Mouse (Mus musculus) retina, postnatal 1 day (tissue): ENCODE measurements at regions not wholly inside any gene's neighbourhood (a gene's known extent, or its start where the extent isn't known, plus 50 kb on each side); places are given as distances from the start of the nearest gene placed in this dataset.
A peak's percentile ranks its signal among the peaks of the same experiment; 100 is the strongest.

Experiments
- DNase-seq: peaks from one replicate; pipeline ENCODE4 v3.0.0-alpha.2; 2012

DNA sequence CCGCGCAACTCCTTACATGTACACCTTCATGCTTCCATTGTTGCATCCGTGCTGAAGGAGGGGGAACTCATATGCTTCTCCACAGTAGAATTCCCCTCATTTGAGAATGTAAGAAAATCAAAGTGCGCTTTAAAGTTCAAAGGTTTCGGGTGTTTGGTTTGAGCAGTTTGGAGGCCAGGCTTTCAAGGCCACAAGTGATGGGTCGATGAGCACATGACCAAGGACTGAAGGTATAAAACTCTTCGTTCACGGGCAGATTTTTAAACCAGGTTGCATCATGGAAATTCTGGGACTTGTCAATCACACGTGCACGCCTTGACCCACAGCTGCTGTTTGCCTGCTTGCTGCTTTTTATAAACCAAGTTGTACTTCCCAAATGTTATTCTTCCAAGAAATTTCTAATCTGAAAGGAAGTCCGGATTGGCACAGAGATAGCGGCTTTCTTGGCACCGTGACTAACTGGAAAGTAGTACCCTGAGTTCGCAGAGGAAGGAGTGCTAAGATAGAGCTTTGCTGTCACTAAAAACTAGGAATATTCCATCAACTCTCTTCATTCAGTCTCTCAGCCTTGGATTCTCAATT is 132.7 kb upstream of the Myt1l start:
- DNase-seq: no peak

DNA sequence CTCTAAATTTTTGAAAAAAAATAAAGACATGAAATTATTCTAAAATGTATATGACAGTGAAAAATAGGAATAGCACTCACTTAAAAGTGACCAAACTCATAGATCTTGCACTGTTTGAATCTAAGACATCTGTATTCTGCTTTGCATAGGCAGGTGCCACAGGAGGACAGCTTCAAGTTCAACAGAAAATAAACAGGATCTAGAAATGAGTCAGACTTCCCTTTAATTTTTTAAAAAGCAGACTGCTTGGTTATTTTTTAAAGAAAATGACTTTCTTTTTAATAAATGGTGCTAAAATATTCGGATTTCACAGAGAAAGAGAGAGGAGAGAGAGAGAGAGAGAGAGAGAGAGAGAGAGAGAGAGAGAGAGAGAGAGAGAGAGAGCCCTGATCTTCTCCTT is 123.8 kb upstream of the Myt1l start:
- DNase-seq: no peak

DNA sequence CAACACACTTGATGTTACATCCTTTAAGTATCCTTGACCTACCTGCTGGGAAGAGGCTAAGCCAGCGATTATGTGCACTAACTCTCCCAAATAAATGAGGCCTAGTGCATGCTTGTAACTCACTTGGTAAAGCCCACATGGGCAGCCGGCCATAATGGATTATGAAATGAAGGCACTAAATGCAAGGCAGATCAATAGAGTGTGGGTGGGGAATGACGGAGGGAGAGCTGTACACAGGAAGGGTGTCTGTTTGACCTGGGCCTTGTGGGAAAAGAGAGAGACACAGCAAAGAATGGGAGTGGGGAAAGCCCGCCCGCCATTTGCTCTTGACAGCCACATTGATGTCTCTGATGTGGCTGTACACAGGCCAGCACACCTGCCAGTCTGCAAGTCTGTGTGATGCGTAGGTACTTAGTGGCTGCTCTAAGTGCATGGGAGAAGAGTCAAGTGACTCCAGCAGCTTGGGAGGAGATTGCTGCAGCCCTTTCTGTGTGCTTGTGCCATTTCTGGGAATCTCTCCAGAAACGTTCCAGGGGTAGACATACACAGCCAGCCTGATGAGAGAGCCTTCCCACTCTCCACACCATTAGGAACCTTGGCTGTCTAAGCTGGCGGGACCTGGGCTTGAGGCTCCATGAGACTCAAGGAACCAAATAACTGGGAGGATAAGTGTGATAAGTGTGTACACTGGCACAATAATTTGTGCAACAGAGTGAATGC is 118.7 kb upstream of the Myt1l start:
- DNase-seq: no peak

DNA sequence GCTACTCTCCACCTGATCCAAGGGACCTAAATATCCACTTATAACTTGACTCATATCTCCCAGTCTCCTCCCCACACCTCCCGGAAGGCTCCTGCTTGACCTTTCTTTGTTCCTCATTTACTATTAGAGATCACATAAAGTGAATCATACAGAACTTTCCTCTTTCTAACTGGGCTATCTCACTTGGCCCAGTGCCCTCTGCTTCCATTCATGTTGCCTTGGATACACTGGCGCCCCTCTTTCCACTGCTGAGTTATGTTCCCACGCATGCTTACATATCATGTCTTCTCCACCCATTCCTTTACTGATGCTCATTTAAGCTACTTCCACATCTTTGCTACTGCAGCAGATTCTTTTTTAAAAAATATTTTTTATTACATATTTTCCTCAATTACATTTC is 94.2 kb upstream of the Myt1l start:
- DNase-seq: no peak

- DNase-seq: no peak
Measured at GRCm38 (mm10) chr12:29439343-29440019, 88.7 kb upstream of the Myt1l start.

DNA sequence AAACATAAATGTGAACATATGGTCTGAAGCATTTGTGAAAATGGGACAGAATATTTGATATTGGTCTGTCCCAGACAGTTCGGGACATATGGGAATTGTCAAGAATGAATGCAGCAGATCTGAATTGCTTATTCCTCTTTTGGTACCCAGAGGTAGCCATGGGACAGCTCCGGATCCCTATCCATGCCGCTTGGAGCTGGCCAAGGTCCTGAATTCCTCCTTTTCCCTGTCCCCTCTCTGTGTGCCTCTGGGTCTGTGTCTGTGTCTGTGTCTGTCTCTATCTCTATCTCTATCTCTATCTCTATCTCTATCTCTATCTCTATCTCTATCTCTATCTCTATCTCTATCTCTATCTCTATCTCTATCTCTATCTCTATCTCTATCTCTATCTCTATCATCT is 63.0 kb upstream of the Myt1l start:
- DNase-seq: peak; percentile 77
